Mouse (Mus musculus) spleen, adult 18-20 months (tissue): ENCODE data around the gene Tmem266.

Experiments used
- DNase-seq, 2 experiments: peaks; one replicate each; pipeline ENCODE4 v3.0.0; 2022; ENCODE audit warnings: mixed read lengths in 2 of 2

Tmem266 gene

DNA sequence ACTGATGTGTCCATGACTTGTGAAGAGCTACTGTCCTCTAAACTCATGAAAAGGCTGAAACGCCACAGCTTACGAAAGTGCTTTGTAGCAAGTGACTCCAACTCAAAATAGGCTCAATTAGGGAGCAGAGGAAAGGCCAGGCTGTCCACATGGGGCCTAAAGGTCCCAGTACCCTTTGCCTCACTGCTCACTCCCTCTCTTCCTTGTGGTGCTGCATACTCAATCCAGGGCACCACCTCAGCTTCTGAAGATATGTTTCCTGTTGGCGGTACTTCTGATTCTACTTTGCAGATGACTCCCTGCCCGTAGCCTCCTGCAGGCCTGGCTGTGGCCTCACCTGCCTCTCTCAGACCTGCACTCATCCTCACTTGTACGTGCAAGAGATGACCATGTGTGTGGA is 126.7 kb downstream of the Tmem266 start:
- DNase-seq = no peak

DNA sequence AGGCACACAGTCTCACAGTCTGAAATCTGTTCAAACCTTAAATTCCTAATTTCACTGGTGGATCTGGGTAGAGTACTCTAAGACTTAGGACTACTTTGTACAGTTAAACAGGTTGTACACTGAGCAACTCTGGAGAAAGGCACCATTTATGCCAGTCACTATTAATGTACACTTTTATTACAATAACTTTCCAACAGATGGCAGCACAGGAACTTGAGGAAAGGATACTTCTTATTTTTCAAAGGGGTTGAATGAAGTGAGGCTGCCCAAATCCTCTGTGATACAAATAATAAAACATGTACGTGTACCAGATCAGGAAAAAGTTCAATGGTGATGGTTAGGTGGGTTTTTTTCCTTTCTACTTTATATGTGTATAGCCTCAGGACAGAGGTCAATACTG is 141.7 kb downstream of the Tmem266 start:
- DNase-seq = no peak

DNA sequence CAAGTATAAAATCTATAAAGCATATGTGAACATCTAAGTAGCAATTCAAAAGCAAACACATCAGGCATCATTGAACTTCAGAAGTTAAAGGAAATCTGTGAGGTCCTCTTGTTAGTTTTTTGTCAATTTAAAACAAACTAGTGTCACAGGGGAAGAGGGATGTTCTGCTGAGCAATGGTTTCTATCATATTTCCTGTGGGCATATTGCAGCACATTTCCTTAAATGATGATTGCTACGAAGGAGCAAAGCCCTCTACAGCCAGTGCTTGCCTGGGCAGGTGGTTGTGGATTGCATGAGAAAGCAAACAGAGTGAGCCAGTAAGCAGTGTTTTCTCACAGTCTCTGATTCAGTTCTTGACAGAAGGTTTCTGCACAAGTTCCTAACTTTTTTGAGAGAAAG is 149.4 kb downstream of the Tmem266 start:
- no peak for DNase-seq

DNA sequence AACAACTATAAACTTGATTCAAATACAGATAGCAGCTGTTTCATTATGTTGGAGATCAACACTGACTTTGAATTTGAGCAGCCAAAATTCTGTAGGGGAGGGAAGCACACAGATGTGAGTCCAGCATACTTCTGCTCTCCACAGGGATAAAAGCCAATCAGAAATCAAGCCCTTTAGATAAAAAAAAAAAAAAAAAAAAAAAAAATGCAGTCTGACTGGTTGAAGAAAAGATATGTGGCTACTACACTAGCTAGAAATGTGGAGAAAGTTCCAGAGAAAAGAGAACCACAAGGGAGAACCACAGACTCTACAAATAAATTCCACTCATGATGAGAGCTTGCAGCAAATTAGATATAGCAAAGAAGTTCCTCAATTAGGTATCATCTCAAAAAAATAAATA is 152.0 kb downstream of the Tmem266 start:
- DNase-seq = no peak

DNA sequence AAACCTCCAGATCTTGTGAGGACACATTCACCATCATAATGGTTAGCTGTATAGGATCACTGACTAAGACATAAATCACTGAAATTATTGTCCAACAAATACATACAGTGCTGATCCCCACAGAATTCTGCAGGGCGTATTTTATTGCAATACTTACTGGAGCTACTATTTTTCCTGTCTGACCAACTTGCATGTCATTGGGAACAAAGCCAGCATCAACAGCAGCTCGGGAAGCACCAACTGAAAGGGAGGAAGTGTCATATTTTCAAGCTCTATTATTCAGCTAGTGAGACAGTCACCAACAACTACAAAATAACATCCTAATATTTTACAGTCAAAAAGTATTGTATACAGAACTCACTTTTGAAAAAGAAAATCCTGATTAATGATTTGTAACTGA is 155.4 kb downstream of the Tmem266 start:
- DNase-seq = no peak
